Mouse (Mus musculus) CD4-positive, CD25-positive, alpha-beta regulatory T cell, adult 2 months (primary cell): Measurements from ENCODE around the gene Polr2e.

Experiments used
- DNase-seq: peaks from one replicate; pipeline ENCODE4 v3.0.0-alpha.2; 2012; ENCODE audit warnings: low read depth, low spot score

The Polr2e gene

GRCm38 (mm10) chr10:80035148-80035547, 4.4 kb downstream of the Polr2e start:
- no peak for DNase-seq

- peak; percentile 58 for DNase-seq
These were observed 5.8 kb downstream of the Polr2e start for GRCm38 (mm10) chr10:80033511-80034391.

- peak; percentile 78 for DNase-seq
These were observed 6.7 kb downstream of the Polr2e start for GRCm38 (mm10) chr10:80032799-80033480.

GRCm38 (mm10) chr10:80030736-80031135, 8.9 kb downstream of the Polr2e start:
- DNase-seq: no peak

GRCm38 (mm10) chr10:80030191-80030590, 9.4 kb downstream of the Polr2e start:
- no peak for DNase-seq

GRCm38 (mm10) chr10:80028521-80028846, 11.1 kb downstream of the Polr2e start:
- no peak for DNase-seq

- peak; percentile 48 for DNase-seq
These were observed 11.7 kb downstream of the Polr2e start for GRCm38 (mm10) chr10:80027681-80028520.

- peak; percentile 76 for DNase-seq
These were observed 13.7 kb downstream of the Polr2e start for GRCm38 (mm10) chr10:80025889-80026288.

- no peak for DNase-seq
These were observed 14.1 kb downstream of the Polr2e start for GRCm38 (mm10) chr10:80025463-80025862.

- no peak for DNase-seq
These were observed 14.6 kb downstream of the Polr2e start for GRCm38 (mm10) chr10:80025044-80025347.

- DNase-seq: peak; percentile 89
These were observed 15.2 kb downstream of the Polr2e start for GRCm38 (mm10) chr10:80024229-80025043.

GRCm38 (mm10) chr10:80023758-80024157, 15.8 kb downstream of the Polr2e start:
- DNase-seq: peak; percentile 77

- peak; percentile 42 for DNase-seq
These were observed 16.8 kb downstream of the Polr2e start for GRCm38 (mm10) chr10:80022806-80023205.

- peak; percentile 70 for DNase-seq
These were observed 17.4 kb downstream of the Polr2e start for GRCm38 (mm10) chr10:80022164-80022563.

- DNase-seq: no peak
These were observed 18.3 kb downstream of the Polr2e start for GRCm38 (mm10) chr10:80021320-80021641.

GRCm38 (mm10) chr10:80020603-80021319, 18.8 kb downstream of the Polr2e start:
- peak; percentile 44 for DNase-seq

GRCm38 (mm10) chr10:80020191-80020590, 19.4 kb downstream of the Polr2e start:
- DNase-seq: peak; percentile 42

- no peak for DNase-seq
These were observed 20.0 kb downstream of the Polr2e start for GRCm38 (mm10) chr10:80019471-80020131.

- DNase-seq: peak; percentile 77
These were observed 20.8 kb downstream of the Polr2e start for GRCm38 (mm10) chr10:80018739-80019297.

GRCm38 (mm10) chr10:80017771-80018170, 21.8 kb downstream of the Polr2e start:
- DNase-seq: peak; percentile 65
